Mouse (Mus musculus) macrophage (primary cell): ENCODE measurements around the gene Klhl11. TPM values are rescaled to one million over a fixed set of nuclear protein-coding genes. Genes with fewer than 3 reads are reported as not detected.

Experiments
- H3K27ac ChIP-seq: fragments of 350-480 bp; formaldehyde crosslinking; 2 replicates; pipeline ENCODE4 v1.9.0; 2021
- H3K36me3 ChIP-seq: fragments of 350-480 bp; formaldehyde crosslinking; 2 replicates; pipeline ENCODE4 v1.9.0; 2021; ENCODE audit errors: inconsistent target
- H3K4me3 ChIP-seq: fragments of 350-480 bp; formaldehyde crosslinking; 2 replicates; pipeline ENCODE4 v1.9.0; 2021; ENCODE audit errors: inconsistent target
- H3K79me2 ChIP-seq: fragments of 350-480 bp; formaldehyde crosslinking; 2 replicates; pipeline ENCODE4 v1.9.0; 2021; ENCODE audit errors: inconsistent target
- WGBS: methylation state at CpG from one replicate; pipeline ENCODE4 v1.1.7; 2026; ENCODE audit warnings: inconsistent platforms; ENCODE audit not compliant: missing documents; 5-methylcytosine and 5-hydroxymethylcytosine counted together
- polyA plus RNA-seq: library from polyadenylated mRNA; stranded (reverse); fragments of 250-400 nt; gene quantifications from 3 replicates; pipeline ENCODE4 v1.2.4, GENCODE M21; 2018; ENCODE audit warnings: inconsistent platforms

Klhl11 gene
- polyA plus RNA-seq, 1 experiment from 2014 or later: 2.1 TPM

- Histone ChIP-seq H3K79me2 (no peaks in the 10 kb centered on the region), H3K36me3 (no peaks in the 10 kb centered on the region), H3K4me3 (no peak overlapping the region), H3K27ac (no peak overlapping the region)
- 96% methylated on average over 11 of the region's 11 CpGs for whole genome bisulfite sequencing
Observed at GRCm38 (mm10) chr11:100413541-100413940, 59.0 kb downstream of the Klhl11 start.

Other genes with a start within 250 kb of the Klhl11 start
- gene Krt16, start 223.8 kb downstream of the Klhl11 start, polyA plus RNA-seq: not detected in 3 replicates
- not detected in 3 replicates for gene Krt17, start 211.7 kb downstream of the Klhl11 start, polyA plus RNA-seq
- gene Krt42, start 202.9 kb downstream of the Klhl11 start, polyA plus RNA-seq: not detected in 3 replicates
- 204 to 466 TPM (median 355 TPM) in 3 replicates for gene Eif1, start 152.9 kb downstream of the Klhl11 start, polyA plus RNA-seq
- gene Gast, start 138.3 kb downstream of the Klhl11 start, polyA plus RNA-seq: not detected in 3 replicates
- 0.36 to 0.81 TPM in 2 of 3 replicates, not detected in the other for gene Hap1, start 116.6 kb downstream of the Klhl11 start, polyA plus RNA-seq
- gene Jup, start 75.0 kb downstream of the Klhl11 start, polyA plus RNA-seq: 2.6 to 3.1 TPM (median 2.9 TPM) in 3 replicates
- gene P3h4, start 57.9 kb downstream of the Klhl11 start, polyA plus RNA-seq: 0.10 TPM in 1 of 3 replicates, not detected in the others
- not detected in 3 replicates for gene Fkbp10, start 57.0 kb downstream of the Klhl11 start, polyA plus RNA-seq
- gene Nt5c3b, start 30.9 kb downstream of the Klhl11 start, polyA plus RNA-seq: 10.7 to 17.3 TPM (median 13.4 TPM) in 3 replicates
- gene Klhl10, start 30.8 kb downstream of the Klhl11 start, polyA plus RNA-seq: 0.07 TPM in 1 of 3 replicates, not detected in the others
- gene Acly, start 55.3 kb upstream of the Klhl11 start, polyA plus RNA-seq: 70.4 to 111 TPM (median 89.5 TPM) in 3 replicates
- gene Ttc25, start 72.9 kb upstream of the Klhl11 start, polyA plus RNA-seq: 0.11 to 0.12 TPM in 2 of 3 replicates, not detected in the other
- 26.5 to 58.0 TPM (median 47.3 TPM) in 3 replicates for gene Cnp, start 102.2 kb upstream of the Klhl11 start, polyA plus RNA-seq
- 44.7 to 60.7 TPM (median 47.9 TPM) in 3 replicates for gene Nkiras2, start 146.5 kb upstream of the Klhl11 start, polyA plus RNA-seq
- gene Dnajc7, start 147.4 kb upstream of the Klhl11 start, polyA plus RNA-seq: 134 to 172 TPM (median 137 TPM) in 3 replicates
- 0.14 to 1.2 TPM (median 0.57 TPM) in 3 replicates for gene Zfp385c, start 219.7 kb upstream of the Klhl11 start, polyA plus RNA-seq
- gene Dhx58, start 231.5 kb upstream of the Klhl11 start, polyA plus RNA-seq: 42.8 to 129 TPM (median 87.0 TPM) in 3 replicates
- gene Kat2a, start 239.7 kb upstream of the Klhl11 start, polyA plus RNA-seq: 22.4 to 41.0 TPM (median 23.3 TPM) in 3 replicates
- not detected in 3 replicates for gene Hspb9, start 241.1 kb upstream of the Klhl11 start, polyA plus RNA-seq